Mouse (Mus musculus) erythroblast, embryonic 14.5 days (primary cell): ENCODE measurements around the gene Mymx. TPM values are rescaled to one million over a fixed set of nuclear protein-coding genes. Genes with fewer than 3 reads are reported as not detected.

Source experiments
- H3K27me3 ChIP-seq: 2 replicates; pipeline ENCODE4 v1.6.1; 2012; ENCODE audit warnings: inconsistent platforms; ENCODE audit not compliant: control insufficient read depth
- H3K36me3 ChIP-seq: 2 replicates; pipeline ENCODE4 v1.6.1; 2012; ENCODE audit warnings: mild to moderate bottlenecking, inconsistent platforms; ENCODE audit not compliant: control insufficient read depth
- H3K4me1 ChIP-seq: 2 replicates; pipeline ENCODE4 v1.6.1; 2012; ENCODE audit warnings: inconsistent platforms; ENCODE audit not compliant: control insufficient read depth
- H3K4me3 ChIP-seq: replicated peaks from 2 replicates; pipeline ENCODE3; 2012; ENCODE audit warnings: moderate library complexity, mild to moderate bottlenecking, inconsistent platforms
- H3K9me3 ChIP-seq: 2 replicates; pipeline ENCODE4 v1.6.1; 2012; ENCODE audit warnings: low read length, inconsistent platforms, mixed read lengths; ENCODE audit not compliant: control insufficient read depth
- GATA1 ChIP-seq: IDR thresholded peaks from 2 replicates; pipeline ENCODE4 v1.6.1; 2012; ENCODE audit warnings: low read length, inconsistent platforms, mixed read lengths
- TAL1 ChIP-seq: IDR thresholded peaks from 3 replicates; pipeline ENCODE4 v1.6.1; 2012; ENCODE audit warnings: low read length, inconsistent platforms, mixed read lengths
- polyA plus RNA-seq: library from polyadenylated mRNA; stranded (reverse); fragments of >175 nt; gene quantifications from 2 replicates; pipeline ENCODE4 v1.2.3, GENCODE M21; 2012

Mymx gene
- polyA plus RNA-seq, 1 experiment, result 0.44 TPM

GRCm38 (mm10) chr17:45593479-45593878, 8.4 kb downstream of the Mymx start:
- Histone ChIP-seq H3K27me3 (no peaks in the 10 kb centered on the region; the same call in 1 of the 2 replicates), H3K36me3 (peaks cover 58% of the 10 kb centered on the region), H3K4me1 (peaks cover 95% of the 10 kb centered on the region)

GRCm38 (mm10) chr17:45592606-45593431, 9.1 kb downstream of the Mymx start:
- Histone ChIP-seq H3K27me3 (no peaks in the 10 kb centered on the region; the same call in 1 of the 2 replicates), H3K4me3 (peak overlapping the region; percentile 100), H3K36me3 (peaks cover 64% of the 10 kb centered on the region), H3K4me1 (peaks cover 90% of the 10 kb centered on the region), H3K9me3 (peaks cover 6% of the 10 kb centered on the region; the same call in 1 of the 2 replicates)
- no peak for TF ChIP-seq GATA1
- TF ChIP-seq TAL1, result no peak

More at GRCm38 (mm10) chr17:45593479-45593878, 8.4 kb downstream of the Mymx start:
- Histone ChIP-seq H3K9me3 (peaks cover 4% of the 10 kb centered on the region; the same call in 1 of the 2 replicates), H3K4me3 (peak overlapping the region; percentile 100)
- TF ChIP-seq GATA1, result peak; percentile 92
- peak; percentile 83 for TF ChIP-seq TAL1

GRCm38 (mm10) chr17:45591701-45592605, 9.9 kb downstream of the Mymx start:
- Histone ChIP-seq H3K27me3 (no peaks in the 10 kb centered on the region; the same call in 1 of the 2 replicates), H3K9me3 (peaks cover 9% of the 10 kb centered on the region), H3K4me3 (peak overlapping the region; percentile 100), H3K36me3 (peaks cover 73% of the 10 kb centered on the region), H3K4me1 (peaks cover 87% of the 10 kb centered on the region)
- TF ChIP-seq GATA1 (no peak), TAL1 (no peak)

GRCm38 (mm10) chr17:45590410-45590809, 11.5 kb downstream of the Mymx start:
- no peak for TF ChIP-seq TAL1
- TF ChIP-seq GATA1, result no peak
- peaks cover 16% of the 10 kb centered on the region for H3K9me3 ChIP-seq
- H3K4me1 ChIP-seq, result peaks cover 85% of the 10 kb centered on the region
- no peaks in the 10 kb centered on the region; the same call in 1 of the 2 replicates for H3K27me3 ChIP-seq
- H3K36me3 ChIP-seq, result peaks cover 89% of the 10 kb centered on the region
- H3K4me3 ChIP-seq, result peak overlapping the region; percentile 16

GRCm38 (mm10) chr17:45589844-45590243, 12.1 kb downstream of the Mymx start:
- TF ChIP-seq TAL1, result no peak
- TF ChIP-seq GATA1, result no peak
- Histone ChIP-seq H3K4me1 (peaks cover 85% of the 10 kb centered on the region), H3K27me3 (no peaks in the 10 kb centered on the region; the same call in 1 of the 2 replicates), H3K36me3 (peaks cover 94% of the 10 kb centered on the region), H3K4me3 (peak overlapping the region; percentile 1), H3K9me3 (peaks cover 16% of the 10 kb centered on the region)

- Histone ChIP-seq H3K4me3 (no peak overlapping the region), H3K36me3 (peaks cover 96% of the 10 kb centered on the region), H3K27me3 (no peaks in the 10 kb centered on the region; the same call in 1 of the 2 replicates), H3K9me3 (peaks cover 16% of the 10 kb centered on the region), H3K4me1 (peaks cover 86% of the 10 kb centered on the region)
- TF ChIP-seq GATA1 (no peak), TAL1 (no peak)
Measured at GRCm38 (mm10) chr17:45589236-45589635, 12.7 kb downstream of the Mymx start.

- Histone ChIP-seq H3K4me1 (peaks cover 87% of the 10 kb centered on the region), H3K27me3 (no peaks in the 10 kb centered on the region; the same call in 1 of the 2 replicates), H3K4me3 (no peak overlapping the region), H3K36me3 (peaks cover 99% of the 10 kb centered on the region), H3K9me3 (peaks cover 16% of the 10 kb centered on the region)
- TF ChIP-seq GATA1, result no peak
- TF ChIP-seq TAL1, result no peak
Measured at GRCm38 (mm10) chr17:45588370-45588769, 13.5 kb downstream of the Mymx start.

- Histone ChIP-seq H3K4me1 (peaks cover 87% of the 10 kb centered on the region), H3K9me3 (peaks cover 16% of the 10 kb centered on the region), H3K36me3 (peaks cover 87% of the 10 kb centered on the region), H3K4me3 (no peak overlapping the region), H3K27me3 (no peaks in the 10 kb centered on the region; the same call in 1 of the 2 replicates)
- TF ChIP-seq GATA1, result no peak
- TF ChIP-seq TAL1, result no peak
Measured at GRCm38 (mm10) chr17:45586449-45586837, 15.5 kb downstream of the Mymx start.
